Mouse (Mus musculus): ENCODE measurements around the gene Adgrg6.
A peak's percentile ranks its signal among the peaks of the same experiment; 100 is the strongest.

GRCm38 (mm10) chr10:14450073-14450472 lies 95.4 kb downstream of the Adgrg6 start:
- TF ChIP-seq CTCF (conservative IDR thresholded peaks at IDR 0.05; ENCODE audit: low read length) (peak; percentile 85), NANOG (IDR thresholded peaks at IDR 0.05; ENCODE audit: borderline replicate concordance, low read length) (no peak)
